Mouse (Mus musculus): Measurements from ENCODE around the gene Grb2. TPM values are rescaled to one million over a fixed set of nuclear protein-coding genes. Genes with fewer than 3 reads are reported as not detected.

The Grb2 gene
- polyA plus RNA-seq, 1 experiment from 2014 or later, result 40.4 TPM

GRCm38 (mm10) chr11:115638498-115639409, 69.6 kb downstream of the Grb2 start:
- DNase-seq (no peak), ATAC-seq (no peak)
- H3K9ac ChIP-seq (replicated peaks), result no peak overlapping the region; the same call in 1 of the 2 replicates
- no peak overlapping the region for H3K4me3 ChIP-seq (ENCODE audit: low read depth, low read length)
- WGBS (ENCODE audit: insufficient replicate concordance), result 38% methylated on average over 5 of the region's 5 CpGs
- peaks cover 18% of the 10 kb centered on the region for H3K4me1 ChIP-seq (ENCODE audit: insufficient read depth)
- no peaks in the 10 kb centered on the region for H3K27me3 ChIP-seq (ENCODE audit: insufficient read depth, low read length)
- no peak overlapping the region for H3K27ac ChIP-seq (ENCODE audit: low read depth)
- 0 out of 2 replicates have a peak, but pooled peaks cover 9% of the 10 kb centered on the region for H3K36me3 ChIP-seq (replicated peaks; ENCODE audit: insufficient read depth, low read length)
- H3K4me2 ChIP-seq (ENCODE audit: low read depth, low read length), result no peak overlapping the region
- TF ChIP-seq EP300 (IDR thresholded peaks at IDR 0.05; ENCODE audit: low read depth) (no peak), CTCF (IDR thresholded peaks at IDR 0.05; ENCODE audit: low read depth) (no peak)
- H3K9me3 ChIP-seq (ENCODE audit: low read length), result no peaks in the 10 kb centered on the region

- ATAC-seq, result no peak
- Histone ChIP-seq H3K4me2 (ENCODE audit: low read depth, low read length) (no peak overlapping the region), H3K9me3 (ENCODE audit: low read length) (no peaks in the 10 kb centered on the region), H3K36me3 (replicated peaks; ENCODE audit: insufficient read depth, low read length) (no peaks in the 10 kb centered on the region), H3K27me3 (ENCODE audit: insufficient read depth, low read length) (no peaks in the 10 kb centered on the region), H3K27ac (ENCODE audit: low read depth) (no peak overlapping the region), H3K4me3 (ENCODE audit: low read depth, low read length) (no peak overlapping the region), H3K9ac (replicated peaks) (no peak overlapping the region), H3K4me1 (ENCODE audit: insufficient read depth) (peaks cover 18% of the 10 kb centered on the region)
- no peak for DNase-seq
- 75% methylated on average over 3 of the region's 3 CpGs for WGBS (ENCODE audit: insufficient replicate concordance)
- no peak for TF ChIP-seq CTCF (IDR thresholded peaks at IDR 0.05; ENCODE audit: low read depth)
- TF ChIP-seq EP300 (IDR thresholded peaks at IDR 0.05; ENCODE audit: low read depth), result no peak
These were observed 71.4 kb downstream of the Grb2 start for GRCm38 (mm10) chr11:115636960-115637359.

- Histone ChIP-seq H3K9ac (replicated peaks) (no peak overlapping the region), H3K4me3 (ENCODE audit: low read depth, low read length) (no peak overlapping the region), H3K27ac (ENCODE audit: low read depth) (no peak overlapping the region), H3K9me3 (ENCODE audit: low read length) (no peaks in the 10 kb centered on the region), H3K4me1 (ENCODE audit: insufficient read depth) (peaks cover 10% of the 10 kb centered on the region), H3K36me3 (replicated peaks; ENCODE audit: insufficient read depth, low read length) (no peaks in the 10 kb centered on the region), H3K4me2 (ENCODE audit: low read depth, low read length) (no peak overlapping the region), H3K27me3 (ENCODE audit: insufficient read depth, low read length) (no peaks in the 10 kb centered on the region)
- TF ChIP-seq EP300 (IDR thresholded peaks at IDR 0.05; ENCODE audit: low read depth), result no peak
- 72% methylated on average over 8 of the region's 8 CpGs for WGBS (ENCODE audit: insufficient replicate concordance)
- ATAC-seq, result no peak
- DNase-seq, result no peak
These were observed 72.9 kb downstream of the Grb2 start for GRCm38 (mm10) chr11:115635484-115635883.

GRCm38 (mm10) chr11:115635041-115635440, 73.4 kb downstream of the Grb2 start:
- 79% methylated on average over 8 of the region's 8 CpGs for WGBS (ENCODE audit: insufficient replicate concordance)
- TF ChIP-seq CTCF (IDR thresholded peaks at IDR 0.05; ENCODE audit: low read depth), result no peak
- no peak for TF ChIP-seq EP300 (IDR thresholded peaks at IDR 0.05; ENCODE audit: low read depth)
- no peak overlapping the region for H3K4me3 ChIP-seq (ENCODE audit: low read depth, low read length)

GRCm38 (mm10) chr11:115634109-115634508, 74.3 kb downstream of the Grb2 start:
- TF ChIP-seq EP300 (IDR thresholded peaks at IDR 0.05; ENCODE audit: low read depth), result no peak
- Histone ChIP-seq H3K9ac (replicated peaks) (no peak overlapping the region), H3K9me3 (ENCODE audit: low read length) (no peaks in the 10 kb centered on the region), H3K27me3 (ENCODE audit: insufficient read depth, low read length) (no peaks in the 10 kb centered on the region), H3K4me3 (ENCODE audit: low read depth, low read length) (no peak overlapping the region), H3K36me3 (replicated peaks; ENCODE audit: insufficient read depth, low read length) (no peaks in the 10 kb centered on the region), H3K4me2 (ENCODE audit: low read depth, low read length) (no peak overlapping the region), H3K4me1 (ENCODE audit: insufficient read depth) (peaks cover 5% of the 10 kb centered on the region), H3K27ac (ENCODE audit: low read depth) (no peak overlapping the region)
- 57% methylated on average over 4 of the region's 4 CpGs for WGBS (ENCODE audit: insufficient replicate concordance)
- DNase-seq, result no peak
- no peak for ATAC-seq

More at GRCm38 (mm10) chr11:115635041-115635440, 73.4 kb downstream of the Grb2 start:
- peaks cover 10% of the 10 kb centered on the region for H3K4me1 ChIP-seq (ENCODE audit: insufficient read depth)
- H3K4me2 ChIP-seq (ENCODE audit: low read depth, low read length), result no peak overlapping the region
- no peak overlapping the region for H3K9ac ChIP-seq (replicated peaks)
- ATAC-seq (no peak), DNase-seq (no peak)
- no peaks in the 10 kb centered on the region for H3K27me3 ChIP-seq (ENCODE audit: insufficient read depth, low read length)
- H3K9me3 ChIP-seq (ENCODE audit: low read length), result no peaks in the 10 kb centered on the region
- H3K27ac ChIP-seq (ENCODE audit: low read depth), result no peak overlapping the region
- no peaks in the 10 kb centered on the region for H3K36me3 ChIP-seq (replicated peaks; ENCODE audit: insufficient read depth, low read length)

GRCm38 (mm10) chr11:115632862-115633261, 75.5 kb downstream of the Grb2 start:
- Histone ChIP-seq H3K4me2 (ENCODE audit: low read depth, low read length) (no peak overlapping the region), H3K9ac (replicated peaks) (no peak overlapping the region), H3K27me3 (ENCODE audit: insufficient read depth, low read length) (no peaks in the 10 kb centered on the region), H3K27ac (ENCODE audit: low read depth) (peak overlapping the region; percentile 13; the same call in 1 of the 2 replicates), H3K9me3 (ENCODE audit: low read length) (no peaks in the 10 kb centered on the region), H3K4me1 (ENCODE audit: insufficient read depth) (peaks cover 2% of the 10 kb centered on the region; the same call in 1 of the 2 replicates), H3K36me3 (replicated peaks; ENCODE audit: insufficient read depth, low read length) (no peaks in the 10 kb centered on the region), H3K4me3 (ENCODE audit: low read depth, low read length) (no peak overlapping the region)
- ATAC-seq (no peak), DNase-seq (no peak)
- WGBS (ENCODE audit: insufficient replicate concordance), result 56% methylated on average over 10 of the region's 10 CpGs
- TF ChIP-seq CTCF (IDR thresholded peaks at IDR 0.05; ENCODE audit: low read depth) (no peak), EP300 (IDR thresholded peaks at IDR 0.05; ENCODE audit: low read depth) (no peak)

Measured in liver, postnatal 0 days (tissue).